Mouse (Mus musculus) kidney, postnatal 0 days (tissue): Measurements from ENCODE around the gene Kif26b. TPM values are rescaled to one million over a fixed set of nuclear protein-coding genes. Genes with fewer than 3 reads are reported as not detected.

Experiments used
- ATAC-seq: fragments of 200-750 bp; cut with Nextera tagmentation; replicated peaks from 2 replicates; pipeline ENCODE4 v1.8.0; 2017; ENCODE audit warnings: low read depth, moderate number of reproducible peaks, moderate TSS enrichment, moderate library complexity; ENCODE audit not compliant: low FRiP score
- DNase-seq: peaks from one replicate; pipeline ENCODE4 v3.0.0-alpha.2; 2016; ENCODE audit warnings: low spot score
- H3K27ac ChIP-seq: fragments of 300-500 bp; sonication (generic); 2 replicates; pipeline ENCODE4 v1.5.1; 2014; ENCODE audit warnings: mild to moderate bottlenecking
- H3K27me3 ChIP-seq: fragments of 300-500 bp; sonication (generic); 2 replicates; pipeline ENCODE4 v1.6.1; 2014; ENCODE audit warnings: low read length, mixed read lengths; ENCODE audit not compliant: insufficient read depth
- H3K36me3 ChIP-seq: fragments of 300-500 bp; sonication (generic); 2 replicates; pipeline ENCODE4 v1.6.1; 2014; ENCODE audit warnings: low read length, mixed read lengths; ENCODE audit not compliant: insufficient read depth
- H3K4me1 ChIP-seq: fragments of 300-500 bp; sonication (generic); replicated peaks from 2 replicates; pipeline ENCODE4 v1.6.1; 2014; ENCODE audit warnings: antibody characterized with exemption, low read length, mixed read lengths; ENCODE audit not compliant: insufficient read depth
- H3K4me2 ChIP-seq: fragments of 300-500 bp; sonication (generic); 2 replicates; pipeline ENCODE4 v1.6.1; 2014; ENCODE audit warnings: mild to moderate bottlenecking, low read length, moderate library complexity, mixed read lengths
- H3K4me3 ChIP-seq: fragments of 300-500 bp; sonication (generic); replicated peaks from 2 replicates; pipeline ENCODE4 v1.5.1; 2014; ENCODE audit warnings: low read depth, low read length
- H3K9ac ChIP-seq: fragments of 300-500 bp; sonication (generic); 2 replicates; pipeline ENCODE4 v1.6.1; 2014; ENCODE audit warnings: low read depth, low read length
- H3K9me3 ChIP-seq: fragments of 300-500 bp; sonication (generic); replicated peaks from 2 replicates; pipeline ENCODE4 v1.6.1; 2016; ENCODE audit warnings: low read length, inconsistent platforms, mixed read lengths
- CTCF ChIP-seq: IDR thresholded peaks from 2 replicates; pipeline ENCODE4 v1.5.1; 2016; ENCODE audit warnings: antibody characterized with exemption, low read depth, mild to moderate bottlenecking, moderate library complexity
- WGBS: fragments of 180-500 bp; shearing (Covaris S2); extraction: QIAGEN DNeasy Blood & Tissue Kit; methylation state at CpG from one replicate; pipeline ENCODE4 v1.1.7; 2014; 5-methylcytosine and 5-hydroxymethylcytosine counted together
- polyA plus RNA-seq: library from polyadenylated mRNA; unstranded; fragments of >200 nt; fragmentation: Nextera tagmentation; extraction: Ambion mirVana; gene quantifications from 2 replicates; pipeline ENCODE4 v1.2.1, GENCODE M21; 2015

Gene Kif26b
- polyA plus RNA-seq, 1 experiment from 2014 or later = 6.4 TPM

- Histone ChIP-seq H3K4me2 (no peak overlapping the region), H3K27me3 (no peaks in the 10 kb centered on the region), H3K9me3 (no peaks in the 10 kb centered on the region), H3K4me1 (no peaks in the 10 kb centered on the region), H3K36me3 (no peaks in the 10 kb centered on the region), H3K4me3 (no peak overlapping the region), H3K9ac (no peak overlapping the region), H3K27ac (no peak overlapping the region)
- no peak for DNase-seq
- TF ChIP-seq CTCF = no peak
- 63% methylated on average over 8 of the region's 8 CpGs for WGBS
- ATAC-seq = no peak
Observed at GRCm38 (mm10) chr1:178609151-178609775, 80.3 kb downstream of the Kif26b start.

- 89% methylated on average over 15 of the region's 15 CpGs for WGBS
- Histone ChIP-seq H3K36me3 (no peaks in the 10 kb centered on the region), H3K9me3 (no peaks in the 10 kb centered on the region), H3K27me3 (no peaks in the 10 kb centered on the region), H3K4me2 (no peak overlapping the region), H3K9ac (no peak overlapping the region), H3K4me1 (no peaks in the 10 kb centered on the region), H3K27ac (no peak overlapping the region), H3K4me3 (no peak overlapping the region)
- DNase-seq (no peak), ATAC-seq (no peak)
- TF ChIP-seq CTCF = no peak
Observed at GRCm38 (mm10) chr1:178611512-178611911, 82.6 kb downstream of the Kif26b start.

DNA sequence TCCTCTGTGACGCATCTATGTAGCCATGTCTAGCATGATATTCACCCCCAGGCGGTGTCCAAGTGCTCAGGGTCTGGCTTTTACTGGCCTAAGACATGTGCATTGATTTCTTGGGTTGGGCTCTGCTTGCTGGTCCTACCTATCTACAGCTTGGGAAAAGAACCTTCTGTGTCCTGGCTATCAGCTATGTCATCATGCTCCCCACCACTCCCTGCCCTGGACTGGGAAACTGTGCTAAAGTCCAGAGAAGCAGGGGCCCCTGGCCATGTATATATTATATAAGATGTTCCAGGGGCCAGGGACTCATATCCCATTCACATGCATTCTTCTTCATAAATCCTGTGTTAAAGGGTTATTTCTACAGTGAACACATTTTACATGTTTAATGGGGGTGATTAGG lies 92.4 kb downstream of the Kif26b start:
- no peak for ATAC-seq
- WGBS = 97% methylated on average over 2 of the region's 2 CpGs

DNA sequence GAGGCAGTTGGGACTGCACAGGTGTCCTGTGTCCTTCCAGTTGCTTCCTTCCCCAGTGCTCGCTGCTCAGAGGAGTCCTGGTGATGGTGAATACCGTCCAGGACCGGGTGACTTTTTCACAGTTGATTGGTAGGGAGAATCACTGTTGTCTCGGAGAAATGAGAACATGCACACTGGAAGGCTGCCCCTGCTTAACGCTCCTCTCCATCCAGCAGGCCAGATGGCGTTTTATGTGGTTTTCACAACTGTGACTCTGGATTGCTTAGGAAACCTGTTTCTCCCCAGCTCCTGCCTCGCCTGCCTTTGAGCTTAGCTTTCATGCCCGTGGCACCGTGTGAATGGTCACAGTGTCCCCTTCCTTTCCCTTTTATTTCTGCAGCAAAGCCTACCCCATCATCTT lies 95.0 kb downstream of the Kif26b start:
- Histone ChIP-seq H3K27me3 (no peaks in the 10 kb centered on the region), H3K4me3 (no peak overlapping the region), H3K9me3 (no peaks in the 10 kb centered on the region), H3K4me1 (0 out of 2 replicates have a peak, but pooled peaks cover 3% of the 10 kb centered on the region), H3K36me3 (no peaks in the 10 kb centered on the region), H3K9ac (no peak overlapping the region), H3K4me2 (no peak overlapping the region), H3K27ac (no peak overlapping the region)
- DNase-seq (no peak), ATAC-seq (no peak)
- TF ChIP-seq CTCF = no peak
- 37% methylated on average over 9 of the region's 9 CpGs for WGBS

More for the DNA sequence above, 92.4 kb downstream of the Kif26b start:
- TF ChIP-seq CTCF = no peak
- no peak for DNase-seq
- no peak overlapping the region for H3K4me3 ChIP-seq
- H3K4me1 ChIP-seq = 0 out of 2 replicates have a peak, but pooled peaks cover 3% of the 10 kb centered on the region
- H3K9ac ChIP-seq = no peak overlapping the region
- no peaks in the 10 kb centered on the region for H3K27me3 ChIP-seq
- H3K9me3 ChIP-seq = no peaks in the 10 kb centered on the region
- H3K4me2 ChIP-seq = no peak overlapping the region
- H3K27ac ChIP-seq = no peak overlapping the region
- H3K36me3 ChIP-seq = no peaks in the 10 kb centered on the region

DNA sequence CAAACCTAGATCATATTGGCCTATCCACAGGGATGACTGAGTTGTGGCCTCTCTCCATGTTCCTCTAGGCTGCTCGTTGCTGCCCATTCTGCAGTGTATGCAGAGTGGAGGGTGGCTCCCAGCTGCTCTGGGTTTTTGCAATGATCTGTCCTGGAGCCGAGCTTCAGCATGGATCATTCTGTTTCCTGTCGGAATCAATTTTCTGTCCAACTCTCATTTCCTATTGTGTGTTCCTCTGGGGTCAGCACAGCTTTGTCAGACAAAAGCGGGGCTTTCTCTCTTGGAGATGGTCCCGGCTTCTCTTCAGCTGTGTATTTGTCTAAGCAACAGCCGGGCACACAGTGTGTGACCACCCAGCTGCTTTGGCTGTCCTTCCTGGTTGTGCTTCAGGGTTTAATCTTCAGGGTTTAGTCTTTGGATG lies 98.0 kb downstream of the Kif26b start:
- no peak overlapping the region for H3K4me2 ChIP-seq
- 57% methylated on average over 6 of the region's 6 CpGs for WGBS
- H3K4me3 ChIP-seq = no peak overlapping the region
- no peaks in the 10 kb centered on the region for H3K27me3 ChIP-seq
- H3K4me1 ChIP-seq = no peaks in the 10 kb centered on the region
- DNase-seq (no peak), ATAC-seq (no peak)
- no peaks in the 10 kb centered on the region for H3K9me3 ChIP-seq
- no peak for TF ChIP-seq CTCF
- no peaks in the 10 kb centered on the region for H3K36me3 ChIP-seq
- H3K9ac ChIP-seq = no peak overlapping the region
- H3K27ac ChIP-seq = no peak overlapping the region

GRCm38 (mm10) chr1:178630042-178630441 lies 101.1 kb downstream of the Kif26b start:
- no peak for TF ChIP-seq CTCF
- H3K4me2 ChIP-seq = no peak overlapping the region
- H3K36me3 ChIP-seq = no peaks in the 10 kb centered on the region
- no peak for DNase-seq
- no peak overlapping the region for H3K27ac ChIP-seq
- no peak overlapping the region for H3K9ac ChIP-seq
- 77% methylated on average over 5 of the region's 5 CpGs for WGBS
- no peaks in the 10 kb centered on the region for H3K9me3 ChIP-seq
- H3K4me3 ChIP-seq = no peak overlapping the region
- H3K4me1 ChIP-seq = no peaks in the 10 kb centered on the region
- no peak for ATAC-seq
- no peaks in the 10 kb centered on the region for H3K27me3 ChIP-seq

GRCm38 (mm10) chr1:178631863-178632262 lies 102.9 kb downstream of the Kif26b start:
- ATAC-seq = no peak

More at GRCm38 (mm10) chr1:178631863-178632262, 102.9 kb downstream of the Kif26b start:
- no peak for DNase-seq
- H3K9ac ChIP-seq = no peak overlapping the region
- H3K36me3 ChIP-seq = no peaks in the 10 kb centered on the region
- no peak overlapping the region for H3K4me2 ChIP-seq
- H3K4me3 ChIP-seq = no peak overlapping the region
- 50% methylated on average over 7 of the region's 7 CpGs for WGBS
- no peak overlapping the region for H3K27ac ChIP-seq
- H3K4me1 ChIP-seq = no peaks in the 10 kb centered on the region
- no peak for TF ChIP-seq CTCF
- H3K9me3 ChIP-seq = no peaks in the 10 kb centered on the region
- no peaks in the 10 kb centered on the region for H3K27me3 ChIP-seq
